Mouse (Mus musculus): ENCODE measurements around the gene Phf19.

Gene Phf19

DNA sequence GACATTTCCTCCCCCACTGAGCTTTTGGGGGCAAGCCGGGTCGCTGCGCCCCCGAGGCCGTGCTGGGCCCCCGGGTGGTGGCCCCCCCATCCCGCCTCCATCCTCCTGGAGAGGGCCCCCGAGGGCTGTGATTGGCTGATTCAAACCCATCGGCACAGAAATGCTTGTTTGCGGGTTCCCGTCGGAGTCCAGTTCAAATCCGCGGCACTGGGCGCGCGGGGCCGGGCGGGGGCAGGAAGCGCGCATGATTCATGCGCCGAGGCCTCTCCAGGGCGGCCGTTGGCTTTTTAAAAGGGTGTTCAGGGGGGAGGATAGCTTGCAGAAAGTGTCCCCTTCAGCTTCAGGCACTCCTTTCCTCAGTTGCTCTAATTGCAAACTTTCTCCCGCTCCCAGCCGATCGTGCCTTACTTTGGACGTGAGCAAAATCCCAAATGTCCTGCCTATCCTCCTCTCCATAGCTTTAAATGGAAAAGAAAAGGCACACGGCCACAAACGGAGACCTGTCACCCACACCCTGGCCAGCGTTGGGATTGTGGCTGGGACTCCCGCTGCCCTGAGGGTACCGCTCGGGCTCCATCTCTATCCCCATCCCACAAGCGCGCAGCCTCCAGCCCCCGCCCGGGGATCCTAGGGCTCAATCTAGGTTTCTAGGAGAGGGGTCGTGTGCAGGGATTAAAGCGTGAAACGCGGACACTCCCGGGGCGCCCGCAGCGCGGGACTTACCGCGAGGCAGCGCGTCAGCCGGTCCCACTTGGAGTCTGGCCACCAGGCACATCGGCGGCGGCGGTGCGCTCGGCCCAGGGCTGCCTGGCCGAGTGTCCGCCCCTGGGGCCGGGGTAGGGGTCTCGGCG is at the start of gene Phf19:
Gene Phf19 (minus strand): TSS at position 809 of the 851 bp plus-strand sequence.
- no peak for DNase-seq (ENCODE audit: low spot score)

- peak; percentile 25 for DNase-seq (ENCODE audit: low spot score)
These were observed 49.6 kb upstream of the Phf19 start for GRCm38 (mm10) chr2:34963371-34963956.

GRCm38 (mm10) chr2:34962893-34963292 is 49.1 kb upstream of the Phf19 start:
- DNase-seq (ENCODE audit: low spot score): no peak

- DNase-seq (ENCODE audit: low spot score): no peak
These were observed 48.4 kb upstream of the Phf19 start for GRCm38 (mm10) chr2:34962211-34962610.

DNA sequence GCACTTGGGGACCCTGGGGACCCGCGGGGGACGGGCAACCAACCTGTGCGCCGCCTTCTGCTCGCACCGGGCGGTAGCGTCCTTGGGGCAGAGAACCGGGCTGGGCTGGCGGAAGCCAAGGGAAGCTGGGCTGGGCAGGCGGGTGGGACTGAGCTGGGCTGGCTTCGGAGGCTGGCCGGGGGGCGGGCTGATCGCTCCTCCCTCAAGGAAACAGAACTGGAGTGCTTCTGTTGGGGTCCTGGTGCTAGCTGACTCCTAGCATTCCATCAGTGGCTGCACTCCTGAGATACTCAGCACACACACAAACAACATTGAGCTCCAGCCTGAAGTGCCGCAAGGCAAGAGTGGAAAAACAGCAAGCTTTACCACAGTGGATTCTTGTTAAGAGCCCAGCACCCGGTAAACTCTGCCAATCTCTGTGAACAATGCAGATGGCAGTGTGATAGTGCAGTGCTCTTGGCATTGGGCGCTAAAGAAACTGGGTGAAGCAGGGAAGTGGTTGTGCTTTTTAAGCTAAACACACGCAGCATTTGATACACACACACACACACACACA is 47.7 kb upstream of the Phf19 start, which contains the start of gene Traf1:
Gene Traf1 (minus strand): TSS at position 292 of the 556 bp plus-strand sequence.
- DNase-seq (ENCODE audit: low spot score): peak; percentile 23

GRCm38 (mm10) chr2:34960966-34961365 is 47.1 kb upstream of the Phf19 start:
- no peak for DNase-seq (ENCODE audit: low spot score)

- DNase-seq (ENCODE audit: low spot score): no peak
These were observed 46.6 kb upstream of the Phf19 start for GRCm38 (mm10) chr2:34960466-34960865.

- no peak for DNase-seq (ENCODE audit: low spot score)
These were observed 44.8 kb upstream of the Phf19 start for GRCm38 (mm10) chr2:34958582-34958981.

DNA sequence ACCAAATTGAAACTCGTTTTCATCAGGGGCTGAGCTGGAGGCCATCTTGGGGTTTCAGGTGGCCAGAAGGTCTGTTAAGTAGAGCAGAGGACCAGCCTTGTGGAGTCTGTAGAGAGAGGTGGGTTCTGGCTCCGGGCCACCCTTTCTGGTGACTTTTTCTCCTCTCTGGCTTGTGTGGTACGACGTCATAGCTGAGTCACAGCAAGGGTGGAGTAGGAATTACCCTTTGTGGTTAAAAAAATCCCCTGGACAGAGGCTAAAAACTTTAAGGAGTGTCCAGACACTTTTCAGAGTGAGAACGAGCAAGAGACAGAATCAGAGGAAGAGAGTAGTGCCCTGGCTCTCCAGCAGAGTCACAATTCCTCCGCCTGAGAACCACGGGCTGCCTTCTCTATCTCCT is 44.2 kb upstream of the Phf19 start:
- DNase-seq (ENCODE audit: low spot score): no peak

DNA sequence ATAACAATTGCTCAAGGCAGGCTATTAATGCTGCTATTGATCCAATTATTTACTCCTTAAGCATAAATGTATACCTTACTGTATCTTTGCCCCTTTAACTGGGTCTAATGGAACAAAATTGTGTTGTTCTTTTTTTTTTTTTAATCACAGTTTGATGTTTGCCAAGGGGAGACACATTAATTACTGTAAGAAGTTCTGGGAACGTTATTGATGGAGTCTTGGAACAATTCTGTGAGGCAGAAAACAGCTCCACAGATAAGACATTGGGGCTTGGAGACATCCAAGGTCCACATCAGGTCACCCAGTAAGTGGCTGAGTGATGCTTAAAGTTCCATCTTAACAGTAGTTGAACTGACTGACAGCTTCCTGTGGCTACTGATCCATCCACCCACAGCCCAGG is 43.6 kb upstream of the Phf19 start:
- DNase-seq (ENCODE audit: low spot score): no peak

GRCm38 (mm10) chr2:34956941-34957340 is 43.1 kb upstream of the Phf19 start:
- no peak for DNase-seq (ENCODE audit: low spot score)

GRCm38 (mm10) chr2:34954344-34954743 is 40.5 kb upstream of the Phf19 start:
- DNase-seq (ENCODE audit: low spot score): no peak

DNA sequence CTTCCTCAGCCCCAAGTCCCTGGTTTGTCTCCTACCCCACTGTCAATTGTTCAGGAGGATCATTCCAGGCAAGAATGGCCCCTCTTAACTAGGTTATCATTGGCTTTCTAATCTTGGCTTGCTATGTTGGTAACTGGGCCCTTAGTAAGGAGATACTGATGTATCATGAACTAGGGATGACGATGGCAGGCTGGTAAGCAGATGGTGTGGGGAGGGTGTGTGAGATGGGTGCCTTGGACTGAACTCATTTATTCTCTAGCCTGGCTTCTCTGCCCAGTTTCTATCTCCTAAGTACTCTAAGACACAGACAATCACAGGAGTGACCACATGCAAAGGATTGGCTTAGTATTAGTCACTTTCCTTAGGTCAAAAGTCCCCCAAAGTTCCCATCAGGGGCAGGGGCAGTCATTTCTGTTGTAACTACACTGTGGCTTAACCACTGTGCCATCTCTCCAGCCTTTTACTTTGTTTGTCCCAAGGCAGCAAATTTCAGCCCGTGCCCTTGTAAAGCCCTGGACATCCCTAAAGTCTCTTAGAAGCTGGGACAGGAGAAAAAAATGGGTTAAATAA is 39.8 kb upstream of the Phf19 start:
- no peak for DNase-seq (ENCODE audit: low spot score)

- DNase-seq (ENCODE audit: low spot score): no peak
These were observed 39.2 kb upstream of the Phf19 start for GRCm38 (mm10) chr2:34953018-34953417.

- no peak for DNase-seq (ENCODE audit: low spot score)
These were observed 37.6 kb upstream of the Phf19 start for GRCm38 (mm10) chr2:34951469-34951868.

DNA sequence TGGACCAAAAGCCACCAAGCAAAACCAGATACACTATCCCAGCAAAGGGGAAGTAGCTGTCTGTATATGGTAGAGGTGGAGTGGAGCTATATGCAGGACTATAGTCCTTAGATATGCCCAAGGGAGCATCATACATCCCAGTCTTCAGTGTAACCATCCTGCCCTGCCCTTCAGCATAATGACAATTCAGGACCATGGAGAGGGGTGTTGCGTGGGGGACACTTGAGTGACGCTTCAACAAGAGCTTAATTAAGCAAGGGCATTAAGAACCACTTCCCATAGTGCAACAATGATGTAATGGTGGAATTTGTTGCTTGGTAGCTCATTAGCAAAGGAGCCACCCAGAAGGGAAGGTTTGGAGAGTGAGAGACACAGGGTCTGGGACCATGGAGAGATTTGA is 34.8 kb upstream of the Phf19 start:
- DNase-seq (ENCODE audit: low spot score): no peak

DNA sequence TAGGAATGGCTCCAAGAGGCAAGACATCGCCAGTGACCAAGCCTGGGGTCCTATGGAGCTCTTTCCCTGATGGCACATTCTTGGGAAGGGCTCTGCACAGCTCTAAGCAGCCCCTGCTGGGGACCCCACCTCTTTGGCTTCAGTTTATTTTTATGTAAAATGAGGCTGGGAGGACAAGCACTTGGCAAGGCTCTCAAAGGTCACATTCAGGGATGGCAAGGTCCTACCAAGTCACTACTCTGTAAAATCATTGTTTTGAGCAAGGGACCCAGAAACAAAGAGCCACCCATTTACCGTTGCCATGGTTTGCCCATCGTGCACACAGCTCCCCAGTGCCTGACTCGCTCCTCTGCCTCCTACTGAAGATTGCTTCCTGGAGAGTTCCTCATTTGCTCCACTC is 32.2 kb upstream of the Phf19 start:
- no peak for DNase-seq (ENCODE audit: low spot score)

- DNase-seq (ENCODE audit: low spot score): no peak
These were observed 31.8 kb upstream of the Phf19 start for GRCm38 (mm10) chr2:34945580-34945979.

- peak; percentile 41 for DNase-seq (ENCODE audit: low spot score)
These were observed 30.9 kb upstream of the Phf19 start for GRCm38 (mm10) chr2:34944761-34945160.

DNA sequence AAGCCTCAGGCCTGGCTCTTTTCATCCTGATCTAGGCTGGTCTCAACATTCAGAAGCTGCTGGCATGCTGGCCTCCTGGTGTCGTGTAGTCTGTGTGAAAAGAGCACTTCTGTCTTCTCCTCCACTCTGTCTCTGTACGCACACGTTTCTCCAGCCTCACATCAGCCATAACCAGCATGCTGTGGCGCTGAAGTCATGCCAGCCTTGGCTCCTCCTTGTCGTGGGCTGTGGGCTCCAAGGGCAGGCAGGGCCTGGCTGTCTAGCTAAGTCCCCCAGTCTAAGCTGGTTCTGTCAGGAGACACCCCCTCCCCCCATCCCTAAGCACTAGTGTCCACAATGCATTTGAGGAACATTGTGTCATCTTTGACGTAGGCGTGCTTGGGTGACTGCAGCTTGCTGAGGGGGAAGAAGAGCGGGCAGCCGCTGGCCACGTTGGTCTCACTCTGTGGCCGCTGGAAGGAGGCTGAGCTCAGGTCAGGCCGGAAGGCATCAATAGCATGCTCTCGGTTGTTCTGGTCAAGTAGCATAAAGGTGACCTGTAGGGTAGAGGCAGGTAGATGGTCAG is 29.8 kb upstream of the Phf19 start:
- no peak for DNase-seq (ENCODE audit: low spot score)

DNA sequence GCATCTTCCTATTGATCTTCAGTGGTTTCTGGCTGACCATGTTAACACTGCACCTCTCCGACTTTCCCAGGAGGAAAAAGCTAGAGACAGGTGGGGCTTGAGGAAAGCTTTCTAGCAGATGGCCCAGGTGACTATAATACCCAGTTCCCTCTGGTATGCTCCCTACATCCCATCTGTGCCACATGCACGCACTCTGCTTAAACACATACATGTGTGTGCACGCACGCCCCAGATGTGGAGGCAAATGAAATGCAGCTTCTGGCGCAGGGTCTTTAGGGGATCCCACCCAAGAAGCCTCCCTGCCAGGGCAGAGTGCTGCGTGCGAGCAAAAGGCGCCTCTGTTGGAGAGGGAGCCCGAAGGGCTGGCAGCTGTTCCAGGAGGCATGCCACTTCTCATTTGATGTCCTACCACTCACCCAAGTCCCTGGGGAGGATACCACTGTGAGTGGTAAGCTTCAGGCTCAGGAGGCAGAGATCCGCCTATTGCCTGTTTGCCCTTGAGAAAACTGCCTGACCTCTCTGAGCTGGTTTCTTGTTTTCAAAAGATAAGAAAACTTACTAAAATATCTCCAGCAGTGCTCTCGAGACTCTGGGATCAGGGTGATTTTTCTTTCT is 27.3 kb upstream of the Phf19 start:
- DNase-seq (ENCODE audit: low spot score): no peak

DNA sequence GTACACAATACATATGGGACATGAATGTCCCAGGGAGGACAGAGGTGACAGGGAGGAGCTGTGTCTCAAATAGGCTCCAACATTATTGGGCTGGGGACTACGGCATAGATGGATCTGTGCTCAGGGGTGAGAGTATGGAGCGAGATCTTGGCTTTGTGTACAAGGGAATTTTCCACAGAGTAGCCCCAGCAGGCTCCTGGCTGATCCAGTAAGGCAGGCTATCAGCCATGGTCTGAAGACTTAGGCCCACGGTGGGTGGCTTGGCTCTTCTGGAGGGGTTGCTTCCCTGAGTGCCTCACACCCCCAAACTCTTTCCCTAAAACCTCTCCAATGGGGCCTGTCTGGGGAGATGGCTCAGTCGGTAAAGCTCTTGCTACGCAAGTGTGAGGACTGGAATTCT is 26.4 kb upstream of the Phf19 start:
- no peak for DNase-seq (ENCODE audit: low spot score)
